Mouse (Mus musculus) G1E-ER4 (cell line): ENCODE data around the gene Treml4. TPM values are rescaled to one million over a fixed set of nuclear protein-coding genes. Genes with fewer than 3 reads are reported as not detected.
A peak's percentile ranks its signal among the peaks of the same experiment; 100 is the strongest.

Experiments
- GATA1 ChIP-seq: IDR thresholded peaks from one replicate; pipeline ENCODE4 v1.8.0; 2012; ENCODE audit warnings: low read length, inconsistent platforms
- polyA plus RNA-seq: library from polyadenylated mRNA; stranded (reverse); fragments of >175 nt; gene quantifications from 2 replicates; pipeline ENCODE4 v1.2.3, GENCODE M21; 2012

Gene Treml4
- polyA plus RNA-seq, 1 experiment, result 0.05 TPM

DNA sequence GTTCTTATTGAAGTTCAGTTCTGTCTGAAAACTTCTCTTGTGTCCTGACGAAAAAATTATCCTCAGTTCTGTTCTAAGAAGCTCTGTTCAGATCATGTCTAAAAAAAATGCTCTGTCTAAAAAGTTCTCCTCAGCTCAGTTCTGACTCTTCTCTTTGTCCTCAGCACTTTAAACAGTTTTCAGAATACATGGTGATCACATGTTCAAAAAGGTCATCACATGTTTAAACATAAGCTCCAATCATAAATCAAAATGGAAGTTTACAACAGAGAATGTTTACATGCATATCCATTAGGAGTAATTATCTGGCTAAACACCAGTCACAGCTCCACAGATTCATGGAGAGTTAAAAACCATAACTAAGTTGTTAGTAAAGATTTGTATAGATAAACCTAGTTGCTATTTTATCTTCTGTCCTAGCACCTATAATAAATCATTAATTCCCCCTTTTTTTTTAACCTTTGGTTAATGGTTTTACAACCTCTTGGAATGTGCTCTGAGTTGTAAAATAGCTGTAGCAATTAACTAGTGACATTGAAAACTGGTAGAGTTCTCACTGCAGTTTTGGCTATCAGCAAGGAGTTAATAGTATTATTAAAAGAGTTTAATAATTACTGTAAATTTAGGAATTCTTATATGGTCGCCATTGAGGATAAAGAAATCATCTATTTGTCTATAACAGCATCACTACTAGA is 2.7 kb downstream of the Treml4 start:
- no peak for TF ChIP-seq GATA1

DNA sequence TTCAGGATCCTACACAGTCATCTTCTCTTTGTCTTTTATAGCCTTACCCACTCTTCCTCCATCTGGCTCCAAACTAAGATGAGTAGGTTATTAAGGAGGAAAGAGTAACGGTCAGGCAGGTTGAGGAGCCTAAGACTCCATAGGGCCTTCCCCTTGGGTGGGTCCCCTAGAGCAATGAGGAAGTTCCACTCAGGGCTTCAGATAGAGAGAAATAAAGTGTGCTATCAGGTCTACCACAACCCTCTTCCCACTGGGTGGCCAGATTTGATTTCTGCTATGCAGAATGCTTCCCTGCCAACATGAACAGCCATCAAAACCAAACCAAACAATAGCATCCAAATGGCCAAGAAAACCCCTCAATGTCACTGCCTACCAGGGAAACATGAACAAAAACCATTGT is 3.5 kb downstream of the Treml4 start:
- peak; percentile 67 for TF ChIP-seq GATA1

DNA sequence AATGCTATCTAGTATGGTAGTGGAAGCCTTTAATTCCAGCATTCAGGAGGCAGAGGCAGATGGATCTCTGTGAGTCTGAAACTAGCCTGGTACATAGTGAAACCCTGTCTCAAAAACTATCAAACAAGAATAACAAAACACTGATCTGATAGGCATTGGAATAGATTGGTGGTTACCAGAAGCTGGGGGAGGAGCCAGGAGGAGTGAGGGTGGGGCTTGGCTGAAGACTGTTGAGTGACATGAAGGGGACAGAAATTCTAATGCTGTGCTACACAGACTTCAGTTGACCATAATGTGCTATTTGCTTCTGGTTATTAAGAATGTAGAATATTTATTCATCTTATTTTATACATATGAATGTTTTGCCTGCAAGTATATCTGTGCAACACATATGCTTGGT is 4.2 kb downstream of the Treml4 start:
- TF ChIP-seq GATA1, result no peak

DNA sequence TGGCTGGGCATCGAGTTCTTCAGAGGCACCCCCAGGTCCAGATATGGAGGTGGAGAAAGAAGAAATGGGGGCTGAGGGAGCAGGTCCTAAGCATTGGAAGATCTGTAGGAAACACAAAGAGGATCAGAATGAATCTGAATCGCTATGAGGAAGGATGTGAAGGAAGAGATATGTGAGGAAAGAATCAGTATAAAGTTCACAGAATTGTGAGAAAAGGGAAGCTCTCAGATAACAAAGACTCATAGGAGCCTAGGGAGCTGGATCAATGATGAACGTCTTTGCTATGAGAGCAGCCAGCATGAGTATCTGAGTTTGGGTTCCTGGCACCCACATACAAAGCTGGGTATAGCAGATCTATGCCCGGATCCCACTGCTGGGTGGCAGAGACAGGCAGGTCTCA is 5.7 kb downstream of the Treml4 start:
- TF ChIP-seq GATA1, result no peak

DNA sequence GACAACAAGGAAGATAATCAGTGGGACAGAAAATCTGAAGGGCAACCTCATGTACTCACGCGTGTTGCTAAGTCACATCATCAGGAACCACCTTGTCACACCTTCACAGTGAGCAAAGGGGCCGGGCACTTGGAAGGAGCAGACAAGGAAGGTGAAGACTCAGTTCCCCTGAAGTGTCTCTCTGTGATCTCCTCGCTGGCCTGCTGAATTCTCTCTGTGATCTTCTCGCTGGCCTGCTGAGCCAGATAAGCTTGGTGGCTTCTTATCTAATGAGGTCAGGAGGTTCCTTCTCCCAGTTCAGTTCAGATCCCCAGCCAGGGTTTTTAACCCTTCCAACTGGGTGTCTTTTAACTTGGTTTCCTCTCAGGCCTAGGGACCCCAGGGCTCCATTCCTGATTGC is 8.1 kb downstream of the Treml4 start:
- TF ChIP-seq GATA1, result peak; percentile 92

DNA sequence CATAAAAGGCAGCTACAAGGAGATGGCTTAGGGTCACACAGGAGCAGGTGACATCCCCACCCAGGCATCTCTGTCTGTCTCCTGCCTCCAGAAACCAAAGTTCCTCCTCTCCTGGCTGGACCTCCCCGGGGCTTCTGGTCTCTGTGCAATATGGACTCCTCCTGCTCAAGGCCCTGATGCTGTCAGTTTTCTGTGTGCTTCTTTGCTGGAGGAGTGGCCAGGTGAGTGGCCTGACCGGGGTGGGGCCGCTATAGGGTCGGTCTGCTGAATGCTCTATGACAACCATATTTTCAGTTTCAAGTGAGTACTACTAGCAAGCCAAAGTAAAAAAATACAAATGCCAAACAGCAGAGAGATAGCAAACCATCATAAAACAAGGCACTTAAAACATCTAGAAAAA is 8.5 kb downstream of the Treml4 start:
- TF ChIP-seq GATA1, result no peak

DNA sequence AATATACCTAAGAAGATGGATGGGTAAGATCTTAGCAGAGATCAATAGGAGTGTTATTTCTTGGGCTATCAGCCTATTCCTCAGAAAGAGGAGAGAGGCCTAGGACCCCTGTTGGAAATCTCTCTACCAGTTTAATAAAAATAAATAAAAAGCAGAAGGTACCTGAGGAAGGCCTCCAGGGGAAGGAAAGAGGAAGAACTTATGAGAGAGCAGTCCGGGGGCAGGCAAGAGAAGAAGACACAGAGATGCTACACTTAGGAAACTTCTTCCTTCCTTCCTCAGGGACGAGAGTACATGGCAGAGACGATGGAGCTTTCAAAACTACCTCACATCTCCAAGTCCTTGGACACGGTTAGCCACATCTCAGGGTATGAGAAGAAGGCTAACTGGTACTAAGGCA is 10.0 kb downstream of the Treml4 start:
- no peak for TF ChIP-seq GATA1

DNA sequence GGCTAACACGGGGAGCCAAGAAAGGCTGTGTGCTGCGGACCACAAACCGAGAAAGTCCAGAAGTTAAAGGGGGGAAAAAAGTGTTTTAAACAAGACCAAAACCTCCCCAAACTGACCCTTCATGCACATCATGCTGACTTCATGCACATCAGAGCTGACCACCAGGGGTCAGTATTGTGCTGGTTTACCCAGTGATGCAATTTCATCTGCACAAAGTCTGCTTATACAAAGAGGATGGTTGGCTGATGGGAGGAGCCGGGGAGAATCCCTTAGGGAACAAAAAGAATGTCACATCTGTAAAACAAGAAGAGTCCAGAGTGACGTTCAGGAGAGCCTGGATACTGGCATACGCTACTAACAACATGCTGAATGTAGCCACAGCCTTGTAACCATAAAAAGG is 10.8 kb downstream of the Treml4 start:
- TF ChIP-seq GATA1, result no peak

DNA sequence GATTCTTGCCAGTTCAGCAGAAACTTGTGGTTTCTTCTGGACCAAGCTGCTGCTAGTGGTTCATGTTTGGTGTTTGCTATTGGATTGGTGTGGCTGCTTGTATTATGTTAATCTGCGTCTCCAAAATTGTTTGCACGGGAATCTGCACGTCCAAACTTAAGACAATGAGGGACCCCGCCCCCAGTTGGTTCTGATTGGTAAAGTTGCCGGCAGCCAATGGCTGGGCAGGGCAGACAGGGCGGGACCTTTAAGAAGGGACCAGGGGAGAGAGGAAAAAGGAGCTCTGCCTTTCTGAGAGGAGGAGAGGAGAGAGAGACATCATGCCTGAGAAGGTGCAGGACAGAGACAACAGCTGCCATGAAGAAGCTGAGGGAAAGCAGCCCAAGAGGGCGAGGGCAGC is 11.6 kb downstream of the Treml4 start:
- TF ChIP-seq GATA1, result no peak

DNA sequence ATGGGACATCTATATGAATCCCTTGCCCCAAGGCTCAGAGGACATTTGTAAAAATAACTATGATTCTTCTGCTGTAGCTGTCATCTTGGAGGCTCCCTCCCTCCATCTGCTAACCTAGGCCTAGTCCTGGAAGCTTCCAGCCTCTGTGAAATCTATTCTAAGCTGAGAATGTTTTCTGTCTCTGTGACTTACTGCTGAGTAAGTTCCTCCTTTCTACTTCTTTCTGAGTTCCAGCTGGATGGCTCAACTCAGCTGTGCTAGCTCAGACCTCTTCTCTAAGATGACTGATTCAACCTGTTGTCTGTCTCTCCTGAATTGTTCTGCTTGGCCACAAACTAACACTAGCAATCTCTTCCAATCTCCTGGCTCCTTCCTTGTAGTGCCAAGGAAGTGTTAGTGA is 14.3 kb downstream of the Treml4 start:
- no peak for TF ChIP-seq GATA1

DNA sequence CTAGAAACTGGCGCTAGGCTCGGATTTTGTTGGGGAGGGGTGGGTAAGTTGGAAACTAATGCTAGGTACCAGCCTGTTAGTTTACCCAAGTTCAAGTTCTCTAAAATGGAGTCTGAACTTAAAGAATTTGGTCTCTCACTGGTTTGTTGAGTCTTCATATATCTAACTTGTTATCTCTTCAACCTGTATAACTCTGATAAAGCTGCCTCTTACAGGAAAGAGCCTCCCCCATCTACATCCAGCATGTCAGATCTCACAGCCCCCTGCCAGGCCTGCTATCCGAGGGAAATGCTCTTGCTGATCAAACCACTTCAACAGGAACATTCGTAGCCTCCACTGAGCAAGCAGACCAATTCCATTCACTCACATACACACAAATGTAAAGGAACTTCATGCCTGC is 14.9 kb downstream of the Treml4 start:
- no peak for TF ChIP-seq GATA1

DNA sequence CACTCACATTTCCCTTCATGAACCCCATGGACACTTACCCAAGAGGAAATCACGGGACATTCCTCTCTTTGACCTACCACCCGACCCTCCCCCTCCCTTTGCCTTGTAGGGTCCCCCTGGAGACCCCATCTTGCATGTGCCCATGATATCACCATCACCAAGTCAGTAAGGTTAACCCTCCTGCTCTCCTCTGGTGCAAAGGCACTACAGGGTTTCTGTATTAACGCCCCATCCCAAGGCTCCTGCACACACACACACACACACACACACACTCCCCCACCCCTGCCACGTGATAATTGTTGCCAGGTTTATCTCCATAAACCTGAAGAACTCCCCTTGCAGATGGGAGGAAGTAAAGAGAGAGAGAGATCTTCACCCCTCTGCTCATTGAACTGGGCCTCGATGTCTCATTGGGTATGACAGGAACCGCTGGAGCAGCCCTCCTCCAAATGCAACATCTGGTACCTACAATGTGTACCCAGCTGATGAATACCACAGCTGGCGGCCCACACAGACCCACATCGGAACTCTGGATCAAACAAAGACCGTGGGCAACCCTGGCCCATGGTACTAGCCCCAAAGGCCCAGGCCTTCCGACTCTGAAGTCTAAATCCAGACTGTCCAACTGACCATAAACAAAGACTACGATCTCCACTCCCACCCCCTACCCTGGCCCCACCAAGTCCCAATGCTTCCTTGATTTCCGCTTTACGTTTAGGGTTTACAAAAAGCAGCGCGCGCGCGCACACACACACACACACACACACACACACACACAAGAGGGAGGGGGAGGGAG is 17.0 kb downstream of the Treml4 start:
- TF ChIP-seq GATA1, result no peak

DNA sequence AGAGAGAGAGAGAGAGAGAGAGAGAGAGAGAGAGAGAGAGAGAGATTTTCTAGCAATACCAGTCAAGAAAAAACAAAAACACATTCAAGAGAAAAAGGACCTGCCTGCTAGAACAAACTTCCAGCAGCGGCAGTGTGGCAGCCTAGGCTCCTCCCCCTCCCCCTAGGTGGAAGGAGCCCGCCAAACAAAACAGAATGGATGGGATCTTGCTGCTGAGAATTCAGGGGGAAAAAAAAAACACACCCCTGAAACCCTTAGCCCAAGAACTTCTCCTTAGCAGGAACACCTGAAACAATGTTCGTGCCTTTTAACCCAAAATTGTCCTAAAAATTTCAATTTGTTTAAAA is 17.6 kb downstream of the Treml4 start:
- TF ChIP-seq GATA1, result no peak

DNA sequence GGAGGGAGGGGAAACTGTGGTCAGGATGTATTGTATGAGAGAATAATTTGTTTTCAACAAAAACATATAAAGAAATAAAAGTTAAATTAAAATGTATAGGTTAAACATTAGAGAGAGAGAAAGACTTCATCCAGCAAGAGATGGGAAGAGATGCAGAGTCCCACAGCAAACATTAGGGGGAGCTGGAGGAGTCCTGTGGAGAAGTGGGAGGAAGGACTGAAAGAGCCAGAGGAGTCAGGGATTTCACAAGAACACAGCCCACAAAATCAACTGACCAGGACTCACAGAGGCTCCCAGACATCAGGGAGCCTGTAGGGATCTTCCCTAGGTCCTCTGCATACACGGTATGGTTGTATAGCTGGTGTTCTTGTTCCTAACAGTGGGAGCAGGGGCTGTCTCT is 22.7 kb downstream of the Treml4 start:
- no peak for TF ChIP-seq GATA1

DNA sequence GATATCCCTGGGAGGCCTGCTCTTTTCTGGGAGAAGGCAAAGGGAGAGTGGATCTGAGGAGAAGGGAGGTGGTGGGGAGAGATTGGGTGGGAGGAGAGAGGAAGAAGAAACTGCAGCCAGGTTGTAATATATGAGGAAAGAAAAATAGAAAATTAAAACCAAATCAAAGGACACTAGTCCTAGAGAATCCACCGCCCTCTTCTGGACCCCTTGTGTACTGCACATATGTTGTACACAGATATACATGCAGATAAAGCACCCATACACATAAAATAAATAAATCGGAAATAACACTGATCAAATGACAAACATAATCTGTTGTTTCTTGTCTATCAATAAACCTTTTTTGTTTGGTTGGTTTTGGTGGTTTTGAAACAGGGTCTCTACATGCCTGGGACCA is 23.2 kb downstream of the Treml4 start:
- TF ChIP-seq GATA1, result no peak

DNA sequence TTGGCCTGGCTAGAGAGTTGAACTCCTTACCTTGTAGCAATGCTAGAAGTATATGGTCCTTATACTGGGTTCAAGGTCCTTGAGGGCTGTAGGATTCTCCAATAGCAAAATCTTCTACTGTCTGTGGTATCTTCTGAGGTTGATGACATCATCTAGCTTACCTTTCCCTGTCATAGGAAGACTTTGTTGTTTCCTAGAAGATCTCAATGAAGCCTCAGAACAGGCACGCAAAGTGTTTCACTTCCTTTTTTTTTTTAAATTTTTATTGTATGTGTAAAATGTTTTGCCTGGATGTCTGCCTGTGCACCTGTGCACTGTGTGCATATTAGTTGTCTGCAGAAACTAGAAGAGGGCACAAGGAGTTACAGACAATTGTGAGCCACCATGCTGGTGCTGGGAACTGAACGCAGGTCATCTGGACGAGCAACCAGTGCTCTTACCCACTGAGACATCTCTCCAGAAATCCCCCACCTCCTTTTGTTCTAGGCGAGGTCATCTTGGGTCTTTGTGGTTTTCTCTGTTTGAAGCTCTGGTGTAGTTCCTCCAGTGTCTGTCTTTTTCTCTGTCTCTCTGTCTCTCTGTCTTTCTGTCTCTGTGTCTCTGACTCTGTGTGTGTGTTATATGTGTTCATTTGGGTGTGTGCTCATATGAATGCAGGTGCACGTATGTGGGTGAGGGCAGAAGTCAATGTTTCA is 29.6 kb downstream of the Treml4 start:
- TF ChIP-seq GATA1, result no peak

DNA sequence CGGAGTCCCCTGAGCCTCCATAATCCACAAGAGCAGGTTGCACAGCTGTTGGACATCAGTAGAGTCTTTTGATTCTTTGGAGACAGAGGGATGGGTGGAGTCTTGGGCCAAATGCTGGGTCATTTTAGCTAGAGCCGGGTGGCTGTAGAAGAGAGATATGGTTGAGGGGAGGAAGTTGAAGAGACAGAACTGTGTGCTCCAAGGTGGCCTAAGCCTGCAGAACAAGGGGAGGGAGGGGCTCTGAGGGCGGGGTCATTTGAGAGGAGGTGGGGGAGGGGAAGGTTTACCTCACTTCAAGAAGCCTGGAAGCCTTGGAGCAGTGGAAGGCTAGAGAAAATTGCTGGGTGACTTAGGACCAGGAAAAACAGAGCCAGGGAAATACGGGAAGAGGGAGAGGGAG is 35.1 kb downstream of the Treml4 start, which contains the start of gene Treml2:
Gene Treml2, plus strand, starts transcription at position 296 of the 400 bp plus-strand sequence.
- TF ChIP-seq GATA1, result no peak
